Mouse (Mus musculus) layer of hippocampus, adult 11-12 months (tissue): Measurements from ENCODE around the gene Kifc1.
"Not testable (repeated sequence)": the region's sequence is repeated elsewhere in the genome, so short reads cannot be mapped to it uniquely, and the experiment has no call there.

ENCODE experiments used
- DNase-seq: peaks from one replicate; pipeline ENCODE4 v3.0.0; 2022; ENCODE audit warnings: low spot score

The Kifc1 gene

DNA sequence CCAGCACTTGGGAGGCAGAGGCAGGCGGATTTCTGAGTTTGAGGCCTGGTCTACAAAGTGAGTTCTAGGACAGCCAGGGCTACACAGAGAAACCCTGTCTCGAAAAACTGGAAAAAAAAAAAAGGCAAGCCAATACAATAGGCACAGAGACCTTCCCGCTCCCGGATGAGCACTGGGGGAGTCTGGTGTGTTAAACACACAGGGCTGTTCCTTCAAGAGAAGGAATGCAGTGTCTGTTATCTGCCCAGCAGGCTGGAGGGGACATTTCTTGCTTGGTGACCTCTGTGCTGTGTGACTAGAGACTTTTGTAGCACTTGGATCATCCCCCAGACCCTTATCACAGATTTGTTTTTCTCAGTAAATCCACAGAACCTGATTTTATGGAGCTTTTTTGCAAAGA, 11.2 kb upstream of the Kifc1 start:
- no peak for DNase-seq

- DNase-seq: no peak
Observed at GRCm38 (mm10) chr17:33900989-33901314, 10.5 kb upstream of the Kifc1 start.

- DNase-seq: no peak
Observed at GRCm38 (mm10) chr17:33900281-33900988, 10.0 kb upstream of the Kifc1 start.

- no peak for DNase-seq
Observed at GRCm38 (mm10) chr17:33899642-33900041, 9.2 kb upstream of the Kifc1 start.

DNA sequence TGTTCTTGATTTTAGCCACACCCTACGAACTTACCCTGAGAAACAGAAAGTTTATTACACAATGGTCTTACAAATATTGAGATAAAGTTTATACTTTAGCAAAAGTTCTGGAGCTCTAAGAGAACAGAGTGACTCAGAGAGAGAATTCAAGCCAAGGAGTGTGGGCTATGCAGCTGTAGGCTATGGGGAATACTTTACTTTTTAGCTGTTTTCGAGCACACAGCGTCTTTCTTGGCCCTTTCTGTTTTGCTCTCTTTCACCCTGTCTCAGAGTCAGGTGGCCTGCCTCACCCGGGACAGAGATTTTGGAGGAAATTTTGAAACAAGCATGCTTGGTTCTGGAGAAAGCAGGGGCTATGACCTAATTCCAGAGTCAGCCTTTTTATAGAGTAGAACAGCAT, 7.7 kb upstream of the Kifc1 start:
- DNase-seq: not testable (repeated sequence)

DNA sequence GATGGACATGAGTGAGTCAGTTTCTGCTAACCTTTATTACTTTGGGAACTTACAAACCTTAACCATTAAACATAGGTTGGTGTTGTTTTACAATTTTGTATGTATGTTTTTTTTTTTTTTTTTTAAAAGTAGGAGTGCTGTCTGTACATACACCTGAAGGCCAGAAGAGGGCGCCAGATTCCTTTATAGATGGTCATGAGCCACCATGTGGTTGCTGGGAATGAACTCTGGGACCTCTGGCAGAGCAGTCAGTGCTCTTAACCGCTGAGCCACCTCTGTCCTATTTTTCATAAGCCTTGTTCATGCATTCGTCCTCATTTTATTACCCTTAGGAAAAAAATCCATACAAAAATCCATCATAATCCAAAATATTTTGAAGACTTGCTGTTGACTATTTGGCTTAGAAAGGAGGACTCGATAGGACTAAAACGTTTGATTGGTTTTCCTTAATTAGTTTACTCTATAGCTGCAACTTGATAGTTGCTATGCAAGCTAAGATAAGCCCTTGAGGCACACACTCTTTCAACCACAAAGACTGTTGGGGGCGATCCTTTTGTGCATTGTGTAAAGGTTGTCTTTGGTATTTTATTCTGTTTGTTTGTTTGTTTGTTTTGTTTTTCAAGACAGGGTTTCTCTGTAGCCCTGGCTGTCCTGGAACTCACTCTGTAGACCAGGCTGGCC, 6.8 kb upstream of the Kifc1 start:
- no peak for DNase-seq

DNA sequence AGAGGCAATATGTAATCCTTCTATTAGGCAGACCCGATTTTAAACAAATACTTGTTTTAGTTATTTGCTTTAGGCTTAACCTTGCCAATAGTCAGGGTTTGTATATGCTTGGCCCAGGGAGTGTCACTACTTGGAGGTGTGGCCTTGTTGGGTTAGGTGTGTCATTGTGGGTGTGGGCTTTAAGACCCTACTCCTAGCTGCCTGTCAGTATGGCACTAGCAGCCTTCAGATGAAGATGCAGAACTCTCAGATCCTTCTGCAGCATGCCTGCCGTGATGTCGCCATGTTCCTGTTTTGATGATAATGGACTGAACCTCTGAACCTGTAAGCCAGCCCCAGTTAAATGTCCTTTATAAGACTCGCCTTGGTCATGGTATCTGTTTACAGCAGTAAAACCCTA, 2.5 kb upstream of the Kifc1 start:
- not testable (repeated sequence) for DNase-seq

DNA sequence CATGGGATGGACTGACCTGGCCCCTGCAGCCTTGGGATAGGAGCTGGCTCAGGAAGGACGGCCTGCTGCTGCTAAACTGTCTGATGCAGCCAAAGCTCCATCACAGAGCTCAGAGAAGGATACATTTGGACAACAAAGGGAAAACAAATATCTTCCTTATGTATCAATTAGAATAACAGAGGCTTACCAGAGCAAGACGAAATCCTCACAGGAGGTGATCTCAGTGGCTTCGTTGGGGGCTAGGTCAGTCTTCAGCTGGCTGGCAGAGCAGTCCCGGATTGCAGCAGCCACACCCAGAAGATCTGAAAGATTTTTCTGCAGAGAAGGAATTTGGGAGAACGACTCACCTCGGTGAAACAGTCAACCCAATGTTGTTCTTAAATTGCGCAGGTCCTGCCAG, 2.0 kb upstream of the Kifc1 start:
- no peak for DNase-seq

GRCm38 (mm10) chr17:33891892-33892291, 1.4 kb upstream of the Kifc1 start:
- not testable (repeated sequence) for DNase-seq

DNA sequence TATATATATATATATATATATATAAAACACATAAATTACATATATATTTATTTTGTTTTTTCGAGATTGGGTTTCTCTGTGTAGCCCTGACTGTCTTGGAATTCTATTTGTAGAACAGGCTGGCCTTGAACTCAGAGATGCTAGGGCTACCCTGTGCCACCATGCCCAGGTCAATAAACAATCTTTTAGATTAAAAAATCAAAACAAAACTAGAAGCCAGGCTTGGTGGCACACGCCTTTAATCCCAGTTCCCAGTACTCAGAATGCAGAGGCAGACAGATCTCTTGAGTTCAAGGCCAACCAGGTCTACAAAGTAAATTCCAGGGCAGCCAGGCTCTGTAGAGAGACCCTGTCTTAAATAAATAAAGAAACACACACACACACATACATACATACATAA, 896 bp upstream of the Kifc1 start:
- no peak for DNase-seq

- not testable (repeated sequence) for DNase-seq
Observed at GRCm38 (mm10) chr17:33889941-33890532, 424 bp downstream of the Kifc1 start.

- not testable (repeated sequence) for DNase-seq
Observed at GRCm38 (mm10) chr17:33888230-33888629, 2.2 kb downstream of the Kifc1 start.

DNA sequence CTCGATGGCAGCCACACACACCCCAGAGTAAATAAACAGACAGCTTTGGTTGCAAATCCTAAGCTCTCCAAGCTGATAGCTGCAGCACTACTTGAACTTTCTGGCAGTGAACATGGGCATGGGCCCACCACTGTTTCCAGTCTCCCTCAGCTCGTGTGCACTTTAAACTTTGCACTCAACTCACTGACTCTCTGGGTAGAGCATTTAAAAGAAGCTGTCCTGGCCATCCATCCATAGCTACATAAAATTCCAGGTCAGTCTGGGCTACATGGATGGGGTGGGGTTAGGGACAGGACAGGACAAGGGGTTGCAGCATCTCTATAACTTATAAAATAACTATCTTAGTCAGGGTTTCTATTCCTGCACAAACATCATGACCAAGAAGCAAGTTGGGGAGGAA, 2.7 kb downstream of the Kifc1 start:
- DNase-seq: not testable (repeated sequence)

GRCm38 (mm10) chr17:33884320-33884719, 6.1 kb downstream of the Kifc1 start:
- not testable (repeated sequence) for DNase-seq

GRCm38 (mm10) chr17:33875797-33876196, 14.7 kb downstream of the Kifc1 start:
- DNase-seq: not testable (repeated sequence)

GRCm38 (mm10) chr17:33874411-33874810, 16.1 kb downstream of the Kifc1 start:
- DNase-seq: no peak

DNA sequence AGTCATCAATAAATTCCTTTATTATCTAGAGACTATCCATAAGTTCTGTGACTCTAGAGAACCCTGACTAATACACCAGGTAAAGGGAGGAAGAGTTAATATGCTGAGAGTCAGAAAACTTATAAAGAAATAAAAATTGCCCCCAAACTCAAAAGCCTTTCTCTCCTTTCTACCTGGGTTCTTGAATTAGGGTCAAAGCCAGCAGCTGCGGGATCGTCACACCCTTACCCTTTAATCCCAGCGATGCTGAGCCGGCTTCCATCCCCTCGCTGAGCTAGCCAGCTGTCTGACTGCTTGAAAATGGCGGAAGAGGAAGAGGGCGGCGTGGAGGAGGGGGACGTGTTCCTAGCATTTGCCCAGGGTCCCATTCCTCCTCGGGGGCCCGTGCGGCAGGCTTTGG, 16.9 kb downstream of the Kifc1 start, which contains the start of gene Gm7029:
Gm7029 (plus strand) TSS at position 301 of the 400 bp plus-strand sequence.
- not testable (repeated sequence) for DNase-seq

DNA sequence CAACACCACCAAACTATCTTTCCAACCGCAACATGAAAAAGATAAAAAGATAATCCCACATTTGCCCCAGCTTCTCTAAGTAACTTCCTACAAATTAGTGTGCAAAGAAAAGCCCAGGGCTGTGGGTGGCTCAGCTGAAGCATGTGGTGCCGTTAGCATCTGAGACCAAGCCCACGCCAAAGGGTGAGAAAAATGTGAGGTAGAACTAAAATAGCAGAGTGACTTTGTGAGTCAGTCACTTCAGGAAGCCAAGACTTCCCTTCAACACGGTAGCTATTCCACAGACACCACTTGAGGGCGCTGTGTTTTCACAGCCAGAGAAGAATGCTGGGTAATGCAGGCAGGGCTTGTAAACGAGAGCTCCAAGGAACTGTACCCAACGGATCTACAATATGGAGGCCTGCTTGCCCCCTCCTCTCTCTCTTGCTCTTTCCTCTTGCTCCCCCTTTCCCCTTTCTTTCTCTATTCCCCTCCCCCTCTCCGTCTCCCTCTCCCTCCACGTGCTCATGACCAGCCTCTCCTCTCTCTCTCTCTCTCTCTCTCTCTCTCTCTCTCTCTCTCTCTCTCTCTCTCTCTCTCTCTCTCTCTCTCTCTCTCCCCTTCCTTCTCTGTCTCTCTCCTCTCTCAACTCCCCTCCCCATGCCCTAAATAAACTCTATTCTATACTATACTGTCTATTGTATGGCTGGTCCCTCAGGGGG, 25.0 kb downstream of the Kifc1 start:
- DNase-seq: peak; percentile 77

DNA sequence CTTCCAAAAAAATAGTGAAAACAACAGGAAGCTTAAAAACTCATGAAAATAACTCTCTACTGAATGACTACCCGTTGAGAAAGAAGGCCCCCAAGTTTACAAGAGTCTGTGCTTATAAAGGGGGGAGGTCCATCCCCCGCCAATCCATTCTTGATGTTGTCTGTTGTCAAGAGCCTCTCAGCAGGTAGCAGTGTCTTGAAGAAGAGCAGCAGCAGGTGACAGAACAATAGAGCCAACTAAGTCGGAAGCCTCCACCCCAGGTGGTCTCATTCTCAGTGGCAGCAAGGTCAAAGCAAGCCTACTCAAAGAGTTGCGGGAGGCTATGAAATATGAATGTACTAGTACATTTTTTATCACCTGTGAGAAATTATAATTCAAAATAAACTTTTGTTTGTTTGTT, 32.6 kb downstream of the Kifc1 start:
- no peak for DNase-seq

DNA sequence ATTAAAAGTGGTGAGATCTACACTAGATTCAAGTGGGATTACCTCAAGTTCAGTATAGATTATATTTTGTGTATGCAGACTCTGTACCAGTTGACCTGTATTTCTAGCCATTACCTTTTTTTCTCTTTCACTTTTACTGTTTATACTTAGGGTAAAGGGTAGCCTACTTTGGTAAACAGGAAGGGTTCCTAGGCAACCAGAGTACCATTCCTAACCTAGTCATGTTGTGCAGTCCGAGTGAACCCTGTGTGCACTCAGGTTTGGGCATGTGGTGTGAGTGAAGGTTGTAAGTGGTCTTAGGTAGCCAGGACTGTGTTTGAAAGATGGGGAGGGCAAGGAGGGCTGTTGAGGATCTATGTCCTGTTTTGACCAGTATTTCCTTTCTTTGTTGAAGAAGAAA, 39.1 kb downstream of the Kifc1 start:
- no peak for DNase-seq

- DNase-seq: no peak
Observed at GRCm38 (mm10) chr17:33848139-33848538, 42.3 kb downstream of the Kifc1 start.

DNA sequence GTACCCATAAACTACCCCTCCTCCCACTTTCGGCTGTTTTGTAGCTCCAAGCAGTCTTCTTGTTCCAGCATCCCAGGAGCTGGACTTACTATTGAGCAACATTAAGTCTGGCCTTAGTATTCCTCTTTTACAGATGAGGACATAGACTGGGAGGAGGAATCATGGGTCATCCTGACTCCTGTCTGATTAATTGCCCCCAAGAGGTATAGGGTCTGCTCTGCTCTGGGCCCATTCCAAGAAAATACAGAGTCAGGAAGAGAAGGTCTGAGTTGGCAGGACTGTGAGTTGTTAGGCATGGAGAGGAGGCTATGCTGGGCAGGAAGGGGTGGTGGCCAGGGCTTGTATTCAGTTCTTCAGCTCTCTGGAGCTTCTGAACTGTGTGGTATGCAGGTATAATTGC, 46.3 kb downstream of the Kifc1 start:
- no peak for DNase-seq
